Mouse (Mus musculus): ENCODE data around the gene Olfr555.

DNA sequence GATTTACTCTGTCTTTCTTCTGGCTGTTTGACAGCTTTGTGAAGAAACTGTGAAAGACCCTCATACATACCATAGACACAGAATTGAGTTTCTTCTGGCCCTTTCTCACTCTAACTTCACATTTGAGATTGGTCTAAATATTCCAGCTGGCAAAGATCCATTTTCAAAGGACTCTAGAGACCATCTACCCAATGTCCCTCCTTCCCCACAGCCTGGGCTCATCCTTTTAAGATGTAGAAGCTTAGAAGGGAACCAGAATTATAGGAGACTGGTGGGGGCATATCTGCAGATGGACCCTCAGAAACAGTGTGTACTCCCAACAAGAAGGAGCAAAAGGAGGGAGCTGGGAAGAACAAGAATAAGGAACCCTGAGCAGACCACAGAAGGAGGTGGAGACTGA lies 43.3 kb downstream of the Olfr555 start, which contains the start of gene Olfr558:
- TF ChIP-seq GATA1 (IDR thresholded peaks at IDR 0.05; ENCODE audit: borderline replicate concordance, low read length) (no peak), FLI1 (IDR thresholded peaks at IDR 0.05; ENCODE audit: low read length) (no peak)
